Mouse (Mus musculus) 3134 (cell line): Measurements from ENCODE around the gene Rab5c.
A peak's percentile ranks its signal among the peaks of the same experiment; 100 is the strongest.

Experiments used
- DNase-seq: peaks from one replicate; pipeline ENCODE4 v3.0.0-alpha.2; 2011; ENCODE audit warnings: low spot score; ENCODE audit not compliant: insufficient read length; ENCODE audit errors: extremely low read depth

Rab5c gene

DNA sequence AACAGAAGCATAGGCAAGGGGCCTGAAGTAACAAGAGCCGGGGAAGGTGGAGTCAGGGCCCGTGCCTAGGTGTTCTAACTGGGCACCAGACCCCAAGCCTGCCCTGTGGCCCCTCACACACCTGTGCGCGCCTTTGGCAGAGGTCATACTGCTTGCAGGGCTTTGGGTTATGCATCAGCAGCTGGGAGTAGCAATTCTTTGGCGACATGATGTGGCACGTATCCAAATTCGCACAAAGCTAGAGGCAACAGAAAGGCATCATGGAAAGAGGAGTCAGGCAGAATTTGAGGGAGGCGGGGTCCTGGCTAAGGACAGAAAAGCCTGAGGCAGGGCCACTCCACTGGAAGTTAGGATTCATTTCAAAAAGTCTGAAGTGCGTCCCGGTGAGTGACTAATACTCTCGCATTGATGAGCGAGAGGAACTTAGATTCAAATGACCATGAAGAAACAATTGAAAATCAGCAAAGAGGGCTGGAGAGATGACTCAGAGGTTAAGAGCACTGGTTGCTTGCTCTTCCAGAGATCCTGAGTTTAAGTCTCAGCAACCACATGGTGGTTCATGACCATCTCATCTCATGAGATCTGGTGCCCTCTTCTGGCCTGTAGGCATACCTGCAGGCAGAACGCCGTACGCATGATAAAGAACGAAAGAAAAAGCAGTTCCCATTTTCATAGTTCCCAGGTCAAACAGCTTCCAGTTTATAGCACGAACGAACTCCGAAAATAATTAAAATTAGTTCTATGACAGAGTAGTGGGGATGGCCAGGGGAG, 35.7 kb downstream of the Rab5c start:
- peak; percentile 71 for DNase-seq

DNA sequence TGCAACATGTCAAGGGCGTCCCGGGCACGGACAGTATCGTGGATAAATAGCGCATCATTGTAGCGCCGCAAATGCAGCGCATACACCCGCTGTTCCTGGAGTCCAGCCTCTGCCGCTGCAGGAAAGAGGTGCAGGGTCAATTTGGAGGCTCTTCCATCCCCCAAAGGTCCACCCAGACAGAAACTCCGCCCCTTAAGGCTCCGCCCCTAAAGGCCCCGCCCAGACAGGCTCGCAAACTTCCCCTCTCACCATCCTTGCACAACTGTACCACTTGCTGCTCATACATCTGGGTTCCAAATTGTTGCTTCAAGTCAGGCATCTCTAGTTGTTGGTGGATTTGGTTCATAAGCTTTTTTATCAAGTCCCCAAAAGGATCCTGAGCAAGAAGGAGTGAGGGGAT, 36.7 kb downstream of the Rab5c start:
- DNase-seq: no peak

DNA sequence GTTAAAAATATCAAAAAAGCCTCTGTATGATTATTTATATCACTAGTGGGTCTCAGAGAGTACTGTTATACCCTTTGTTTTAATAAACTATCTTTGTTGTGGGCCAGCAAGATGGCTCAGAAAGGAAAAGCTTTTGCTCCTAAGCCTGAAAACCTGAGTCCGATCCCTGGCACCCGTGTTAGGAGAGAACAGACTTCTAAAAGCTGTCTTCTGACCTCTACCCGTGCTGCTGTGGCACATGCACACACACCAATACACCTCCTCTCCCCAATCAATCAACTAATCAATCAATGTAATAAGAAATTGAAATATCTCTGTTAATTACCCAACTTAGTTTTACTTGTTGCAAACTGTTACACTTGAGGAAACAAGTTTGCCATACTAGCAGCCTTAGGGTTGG, 37.3 kb downstream of the Rab5c start:
- no peak for DNase-seq

DNA sequence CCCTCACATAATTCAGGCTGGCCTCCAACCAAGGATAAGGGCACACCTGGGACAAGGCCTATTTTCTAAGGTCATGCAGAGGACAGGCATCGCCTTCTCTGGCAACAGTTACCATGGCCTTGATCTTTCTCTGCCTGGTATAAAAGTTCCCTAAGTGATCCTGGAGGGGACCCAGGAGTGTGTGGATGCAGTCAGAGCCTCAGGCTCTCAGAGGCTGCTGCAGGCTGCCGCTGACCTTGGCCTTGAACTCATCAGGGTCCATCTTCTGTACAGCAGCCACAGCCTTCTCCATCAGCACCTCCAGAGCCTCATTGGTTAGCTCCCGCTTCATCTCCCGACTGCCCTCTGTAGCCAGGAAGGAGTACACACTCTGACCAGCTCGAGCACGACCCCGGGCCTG, 40.1 kb downstream of the Rab5c start:
- no peak for DNase-seq

DNA sequence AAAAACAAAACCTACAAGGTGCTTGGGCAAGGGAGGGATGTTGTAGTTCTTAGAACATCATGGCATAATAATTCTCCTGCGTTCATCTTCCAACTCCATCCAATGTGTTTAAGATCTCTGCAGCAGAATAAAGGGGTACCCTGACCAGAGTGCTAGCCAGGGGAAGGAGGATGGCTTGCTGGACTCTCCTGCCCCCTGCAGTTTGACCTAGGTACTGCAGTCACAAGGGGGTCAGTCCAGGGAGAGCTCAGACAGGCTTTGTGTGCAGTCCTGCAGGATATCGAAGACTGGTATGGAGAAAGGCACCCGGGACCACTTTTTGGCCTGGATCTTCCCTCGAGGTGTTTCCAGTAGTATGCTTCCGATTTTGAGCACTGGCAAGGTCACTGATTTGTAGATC, 43.1 kb downstream of the Rab5c start:
- no peak for DNase-seq

DNA sequence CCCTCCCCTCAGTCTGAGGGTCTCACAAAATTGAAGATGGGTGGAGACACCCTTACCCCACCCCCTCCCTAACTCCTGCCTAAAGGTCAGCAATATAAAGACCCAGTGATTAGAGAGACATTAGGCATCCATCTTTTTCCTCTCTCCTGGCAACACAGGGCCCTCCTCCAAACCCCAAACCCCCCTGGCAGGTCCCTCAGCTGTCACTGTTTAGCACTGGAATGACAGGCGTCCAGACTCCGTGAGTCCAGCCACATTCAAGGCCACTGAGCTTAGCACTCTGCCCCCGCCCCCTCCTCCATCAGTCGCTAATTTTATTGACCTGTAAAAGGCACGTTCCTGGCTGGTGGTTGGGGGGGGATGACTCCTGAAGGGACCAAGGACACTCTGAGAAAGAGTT, 44.9 kb downstream of the Rab5c start:
- no peak for DNase-seq

DNA sequence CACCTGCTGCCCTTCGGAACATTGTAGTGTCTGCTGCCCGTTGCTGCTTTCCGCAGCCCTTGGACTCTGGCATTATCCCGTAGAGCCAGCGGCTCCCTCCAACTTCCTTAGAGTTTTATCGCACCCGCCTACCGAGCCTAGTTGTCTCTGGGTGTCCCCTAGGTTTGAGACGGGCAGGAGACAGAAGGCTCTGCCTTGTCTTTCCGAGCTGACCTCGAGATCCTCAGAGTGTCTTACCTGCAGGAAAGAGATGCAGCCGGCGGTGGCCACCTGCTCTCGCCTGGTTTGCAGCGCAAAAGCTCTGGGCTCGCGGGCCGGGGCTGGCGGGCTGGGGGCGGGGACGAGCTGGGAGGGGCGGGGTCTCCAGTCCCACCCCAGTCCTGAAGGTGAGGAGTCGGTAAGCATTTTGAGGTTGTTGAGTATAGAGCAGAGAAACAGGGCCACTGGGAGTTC, 45.8 kb downstream of the Rab5c start, which contains the start of gene Zfp385c:
Gene Zfp385c, minus strand, starts transcription at position 292 of the 453 bp plus-strand sequence.
- no peak for DNase-seq

DNA sequence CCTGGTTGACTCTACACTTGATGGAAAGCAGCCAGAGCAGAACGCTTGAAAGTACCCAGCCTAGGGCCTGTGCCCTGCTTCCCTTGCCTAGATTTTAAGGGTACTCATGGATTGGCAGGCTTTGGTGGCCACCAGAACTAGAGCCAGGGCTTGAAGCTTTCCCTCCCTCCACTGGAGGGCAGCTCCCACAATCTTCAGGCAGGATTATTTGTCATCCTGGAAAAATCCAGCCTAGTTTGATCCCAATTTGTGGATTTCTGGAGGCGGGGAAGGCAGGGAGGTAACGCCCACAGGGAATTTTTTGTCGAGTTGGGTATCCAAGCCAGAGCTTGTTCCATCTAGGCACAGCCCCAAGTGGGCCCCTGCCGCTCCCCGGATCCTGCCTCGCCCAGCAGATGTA, 47.6 kb downstream of the Rab5c start:
- DNase-seq: no peak

DNA sequence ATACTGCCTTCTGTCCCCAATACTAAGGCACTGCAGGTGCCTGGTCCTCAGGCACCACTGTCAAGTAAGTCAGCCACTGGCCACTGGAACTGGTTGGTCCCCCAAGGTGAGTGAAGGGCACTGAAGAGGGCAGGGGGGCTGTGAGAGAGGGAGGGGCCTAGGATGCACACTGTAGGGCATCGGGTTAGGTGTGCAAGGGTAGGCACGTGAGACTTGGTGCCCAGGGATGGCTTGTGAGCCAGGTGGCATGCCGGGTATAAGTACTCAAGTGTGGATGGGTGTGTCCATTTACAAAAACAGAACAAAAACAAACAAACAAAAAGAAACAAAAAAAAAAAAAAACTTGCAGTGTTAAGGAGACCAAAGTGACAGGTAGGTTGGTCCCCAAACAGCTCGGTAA, 49.6 kb downstream of the Rab5c start:
- no peak for DNase-seq

DNA sequence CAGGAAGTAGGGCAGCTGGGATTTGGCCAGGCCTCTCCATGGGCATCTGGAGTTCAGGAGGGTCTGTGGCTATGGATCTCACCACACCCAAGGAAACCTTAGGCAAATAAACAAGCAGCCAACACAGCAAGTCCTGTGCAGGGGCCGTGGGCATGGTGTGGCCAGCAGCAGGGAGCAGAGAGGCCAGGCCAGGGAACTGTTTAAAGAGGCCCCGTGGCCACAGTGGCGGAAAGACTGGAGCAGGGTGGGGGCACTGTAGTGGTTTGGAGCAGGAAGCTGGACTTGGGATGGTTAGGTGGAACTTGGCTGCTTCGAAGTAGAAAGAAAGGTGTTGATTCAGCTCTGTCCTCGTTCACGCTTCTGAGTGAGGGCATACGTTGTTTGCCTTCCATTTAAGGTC, 50.8 kb downstream of the Rab5c start:
- DNase-seq: no peak

DNA sequence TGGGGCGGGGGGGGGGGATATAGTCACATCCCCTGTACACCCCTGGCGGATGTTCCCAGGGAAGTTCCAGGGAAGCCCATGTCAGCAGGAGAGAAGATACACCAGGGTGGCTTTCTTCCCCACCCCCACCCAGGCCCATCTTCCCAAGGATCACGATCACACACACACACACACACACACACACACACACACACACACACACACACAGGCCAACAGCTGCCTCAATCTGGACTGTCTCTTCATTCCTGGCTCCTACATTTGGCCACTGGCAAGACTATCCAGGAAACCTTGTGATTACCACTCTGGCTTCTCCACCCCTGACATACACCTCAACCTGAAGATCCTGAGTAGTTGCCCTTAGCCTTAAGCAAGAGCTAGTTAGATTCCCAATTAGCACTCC, 52.6 kb downstream of the Rab5c start:
- no peak for DNase-seq

DNA sequence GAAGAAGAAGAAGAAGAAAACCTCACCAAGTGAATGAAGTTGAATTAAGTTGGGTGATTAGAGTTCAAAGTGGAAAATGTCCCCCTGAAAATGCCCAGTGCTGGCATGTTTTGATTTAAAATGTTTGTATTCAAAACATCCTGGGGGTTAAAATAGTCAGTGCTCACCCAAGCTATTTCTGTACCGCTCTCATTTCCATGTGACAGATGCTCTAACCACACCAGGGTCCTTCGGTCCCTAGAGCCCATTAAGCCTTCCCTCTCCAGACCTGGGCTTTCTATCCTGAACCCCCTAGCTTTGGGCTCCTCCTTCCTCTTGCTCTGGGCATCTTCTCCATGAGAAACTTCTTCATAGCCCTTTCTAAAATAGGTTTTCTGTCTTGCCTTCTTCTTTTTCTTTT, 53.9 kb downstream of the Rab5c start:
- no peak for DNase-seq

DNA sequence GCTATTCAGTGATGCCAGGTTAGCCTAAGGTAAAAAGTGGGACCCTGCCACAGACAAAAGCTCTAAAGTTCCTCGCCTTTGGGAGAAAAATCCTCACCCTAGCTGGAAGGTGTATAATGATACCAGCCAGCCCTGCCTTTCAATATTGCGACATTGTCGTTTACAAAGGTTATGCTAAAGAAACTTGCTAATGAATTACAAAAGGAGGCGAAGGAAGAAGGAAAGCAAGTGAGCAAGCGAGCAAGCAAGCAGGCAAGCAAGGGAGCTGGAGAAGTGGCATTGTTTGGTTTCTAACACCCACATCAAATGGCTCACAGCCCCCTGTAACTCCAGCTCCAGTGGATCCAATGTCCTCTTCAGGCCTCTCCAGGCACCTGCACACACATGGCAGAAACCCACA, 55.5 kb downstream of the Rab5c start:
- DNase-seq: no peak

DNA sequence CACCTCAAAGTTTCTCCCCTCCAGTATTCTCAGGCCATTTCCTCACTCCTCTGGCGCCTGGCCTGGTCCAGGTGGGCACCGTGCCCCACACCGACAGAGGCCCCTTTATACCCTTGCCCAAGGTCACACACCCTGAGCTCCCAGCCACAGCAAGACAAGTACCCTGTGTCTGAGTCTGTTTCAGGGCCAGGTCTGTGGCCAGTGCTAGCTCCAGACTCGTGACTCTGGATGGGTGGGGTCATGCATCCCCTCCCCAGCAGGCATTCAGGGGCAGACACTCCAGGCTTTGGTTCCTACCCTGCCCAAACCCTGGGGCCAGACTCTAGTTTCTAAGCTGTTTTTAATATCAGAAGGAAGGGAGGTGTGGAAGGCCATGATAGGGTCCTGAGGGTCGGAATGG, 56.2 kb downstream of the Rab5c start:
- DNase-seq: no peak

DNA sequence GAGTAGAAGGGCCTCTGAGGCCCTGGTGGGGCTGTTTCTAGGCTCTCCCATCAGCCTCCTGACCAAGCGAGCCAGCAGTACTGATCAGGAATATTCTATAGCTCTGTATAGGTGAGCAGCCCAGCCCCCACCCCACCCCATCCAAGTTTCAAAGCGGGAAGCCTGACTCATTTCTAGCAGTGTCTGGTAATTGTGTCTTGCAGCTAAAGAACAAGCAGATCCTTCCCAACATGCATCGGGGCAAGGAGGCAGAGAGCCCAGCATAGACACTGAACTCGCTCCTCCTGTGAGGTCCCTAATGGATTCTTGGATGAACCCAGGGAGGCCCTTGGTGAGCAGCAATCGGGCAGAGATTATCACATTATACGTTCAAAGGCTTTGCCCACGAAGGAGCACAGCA, 60.2 kb downstream of the Rab5c start:
- DNase-seq: no peak

DNA sequence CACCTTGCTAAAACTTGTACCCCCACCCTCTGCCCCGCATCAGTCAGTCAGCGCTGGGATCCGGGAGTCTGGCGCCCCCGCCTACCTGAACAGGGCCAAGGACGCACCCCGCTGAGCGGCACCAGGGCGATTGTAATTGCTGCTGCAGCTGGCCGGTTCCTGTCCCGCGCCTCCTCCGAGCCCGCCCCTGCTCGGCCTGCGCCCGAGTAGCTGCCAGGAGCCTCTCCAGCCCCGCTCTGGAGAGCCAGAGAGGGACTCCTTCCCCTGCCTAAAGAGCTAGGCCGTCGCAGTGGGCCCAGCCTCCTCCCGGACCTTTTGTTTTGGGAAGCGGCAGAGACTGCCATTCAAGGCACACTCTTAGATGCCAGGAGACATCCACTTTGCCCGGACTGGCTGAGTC, 64.8 kb downstream of the Rab5c start:
- no peak for DNase-seq

DNA sequence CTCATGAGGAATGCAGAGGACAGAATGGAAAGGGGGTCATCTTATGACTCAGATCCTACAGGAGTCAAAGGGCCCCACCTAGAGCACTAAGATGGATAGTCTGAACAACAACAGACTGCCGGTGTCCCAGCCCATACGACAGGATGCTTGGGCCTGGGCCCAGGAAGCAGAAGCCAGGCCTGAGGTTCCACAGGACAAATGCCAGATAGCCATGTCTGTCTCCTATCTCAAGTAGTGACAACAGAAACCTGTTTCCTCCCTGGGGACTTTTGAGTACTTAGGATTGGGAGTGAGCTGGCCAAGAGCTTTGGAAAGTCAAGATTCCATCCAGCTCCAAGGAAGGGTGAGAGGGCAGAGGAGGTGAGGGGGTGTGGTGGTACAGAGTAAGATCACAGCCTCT, 66.1 kb downstream of the Rab5c start:
- no peak for DNase-seq

DNA sequence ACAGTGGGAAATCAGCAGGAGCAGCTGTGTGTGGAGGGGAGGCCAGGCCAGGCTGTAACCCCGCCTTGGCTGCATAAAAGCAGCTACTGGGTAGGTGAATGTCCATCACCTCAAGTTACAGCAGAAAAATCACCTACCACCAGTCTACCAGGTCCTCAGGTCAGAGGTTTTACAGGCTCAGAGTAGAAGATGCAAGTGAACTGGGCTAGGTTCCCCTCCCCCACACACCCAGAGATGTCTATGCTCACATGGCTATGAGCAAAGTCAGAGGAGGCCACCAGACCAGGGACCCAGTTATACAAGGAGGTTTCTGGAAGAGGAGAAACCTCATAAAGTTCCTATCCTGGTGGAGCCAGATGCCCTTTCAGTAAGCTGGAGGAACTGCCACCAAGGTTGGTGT, 67.0 kb downstream of the Rab5c start:
- no peak for DNase-seq
